Mouse (Mus musculus) urinary bladder, postnatal 4 days (tissue): Measurements from ENCODE around the gene Ddx6.
"Not testable (repeated sequence)": the region's sequence is repeated elsewhere in the genome, so short reads cannot be mapped to it uniquely, and the experiment has no call there.

Experiments
- DNase-seq, 2 experiments: peaks; one replicate each; pipeline ENCODE4 v3.0.0; 2021 to 2022; ENCODE audit warnings: low spot score in 2 of 2

The Ddx6 gene

GRCm38 (mm10) chr9:44593886-44594285, 10.8 kb upstream of the Ddx6 start:
- DNase-seq, result no peak

- no peak for DNase-seq
Observed at GRCm38 (mm10) chr9:44594901-44595536, 9.7 kb upstream of the Ddx6 start.

DNA sequence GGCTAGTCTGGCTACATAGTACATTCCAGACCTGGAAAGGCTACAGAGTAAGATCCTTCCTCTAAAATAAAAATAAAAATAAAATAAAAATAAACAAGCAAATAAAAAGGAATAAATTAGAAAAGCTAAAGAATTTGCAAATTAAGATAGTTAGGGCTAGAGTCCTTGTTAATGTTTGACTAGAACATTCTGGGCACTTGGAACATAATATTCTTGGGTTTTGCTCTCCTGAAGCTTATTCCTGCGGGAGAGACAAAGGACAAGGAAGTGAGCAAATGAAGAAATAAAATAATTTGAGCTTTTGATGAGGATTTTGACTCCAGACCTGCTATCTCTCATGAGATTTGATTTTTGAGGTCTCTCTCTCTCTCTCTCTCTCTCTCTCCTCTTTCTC, 9.2 kb upstream of the Ddx6 start:
- DNase-seq, result no peak

DNA sequence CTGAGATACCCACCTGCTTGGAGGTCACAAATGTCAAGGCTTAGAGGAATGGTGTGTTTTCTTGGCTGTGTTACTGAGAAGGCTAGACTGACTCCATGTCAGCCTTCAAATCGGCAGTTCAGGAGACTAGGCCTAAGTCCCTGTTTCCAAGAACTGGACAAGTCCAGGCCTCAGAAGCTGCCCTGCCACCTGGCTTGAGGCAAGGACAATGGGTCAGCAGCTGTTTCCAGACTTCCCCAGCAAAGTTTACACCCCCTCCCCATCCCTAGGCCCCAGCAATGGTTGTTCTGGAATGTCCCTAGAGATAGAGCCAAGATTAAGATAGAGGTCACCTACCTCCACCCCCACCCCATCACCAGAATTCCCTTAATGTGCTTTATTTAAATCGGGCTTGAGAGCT, 7.0 kb upstream of the Ddx6 start:
- no peak for DNase-seq

- no peak for DNase-seq
Observed at GRCm38 (mm10) chr9:44598899-44599495, 5.7 kb upstream of the Ddx6 start.

DNA sequence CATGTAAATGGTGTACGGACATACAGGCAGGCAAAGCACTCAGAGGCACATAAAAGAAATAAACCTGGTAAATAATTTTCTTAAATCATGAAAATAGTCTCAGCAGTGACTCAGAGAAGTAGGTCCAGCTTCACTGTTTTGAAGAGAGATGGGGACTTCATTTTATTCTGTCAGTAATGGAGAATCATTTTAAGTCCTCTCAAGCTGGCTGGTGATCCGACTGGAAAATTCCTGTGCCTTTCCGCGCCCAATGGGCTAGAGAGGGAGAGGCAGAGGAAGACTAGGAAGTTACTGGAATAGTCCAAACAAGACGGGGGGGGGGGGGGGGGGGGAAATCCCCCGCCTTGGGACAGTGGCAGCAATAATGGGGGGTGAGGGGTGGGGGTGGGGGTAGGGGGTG, 5.1 kb upstream of the Ddx6 start:
- no peak for DNase-seq

DNA sequence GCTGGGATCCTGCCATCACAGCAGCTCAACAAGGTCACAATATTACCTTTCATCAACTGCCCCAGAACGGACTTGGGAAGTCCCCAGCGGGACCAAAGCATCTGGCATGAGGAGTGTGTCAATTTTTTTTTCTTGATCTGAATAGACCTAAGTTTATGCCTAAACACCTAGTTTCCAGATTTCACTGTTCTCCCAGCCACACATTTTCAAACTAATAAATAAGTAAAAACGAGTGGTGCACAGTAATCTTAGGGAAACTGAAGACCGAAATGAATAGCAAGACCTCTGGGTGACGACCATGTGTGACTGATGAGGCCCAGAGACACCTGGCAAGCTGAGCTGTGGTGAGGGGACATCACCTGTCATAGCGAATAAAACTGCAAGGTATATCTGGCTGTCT, 3.9 kb upstream of the Ddx6 start:
- DNase-seq, result no peak

- no peak for DNase-seq
Observed at GRCm38 (mm10) chr9:44602766-44603165, 1.9 kb upstream of the Ddx6 start.

- no peak for DNase-seq
Observed at GRCm38 (mm10) chr9:44603454-44604289, 1.0 kb upstream of the Ddx6 start.

GRCm38 (mm10) chr9:44604290-44604778, 358 bp upstream of the Ddx6 start:
- DNase-seq, result peak; percentile 76 to 82

- no peak for DNase-seq
Observed at GRCm38 (mm10) chr9:44605616-44606165, 999 bp downstream of the Ddx6 start.

DNA sequence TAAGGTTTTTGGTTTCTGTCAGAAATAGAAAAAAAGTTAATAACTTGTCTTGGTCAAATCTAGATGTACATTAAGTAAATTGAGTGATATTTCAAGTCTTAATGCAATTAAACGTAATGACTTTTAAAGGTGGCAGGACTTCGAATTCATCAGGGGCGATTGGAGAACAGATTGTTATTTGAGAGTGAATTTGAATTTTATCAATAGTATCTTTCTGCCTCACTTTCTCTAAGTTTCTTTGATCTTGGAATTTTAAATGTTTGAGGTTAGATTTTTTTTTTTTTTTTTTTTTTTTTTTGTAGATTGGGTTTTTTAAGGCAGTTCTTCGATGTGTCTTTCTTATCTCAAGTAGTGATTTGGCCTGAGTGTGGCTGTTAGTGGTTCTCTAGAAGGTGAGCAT, 2.0 kb downstream of the Ddx6 start:
- no peak for DNase-seq

- DNase-seq, result no peak
Observed at GRCm38 (mm10) chr9:44607306-44607705, 2.6 kb downstream of the Ddx6 start.

DNA sequence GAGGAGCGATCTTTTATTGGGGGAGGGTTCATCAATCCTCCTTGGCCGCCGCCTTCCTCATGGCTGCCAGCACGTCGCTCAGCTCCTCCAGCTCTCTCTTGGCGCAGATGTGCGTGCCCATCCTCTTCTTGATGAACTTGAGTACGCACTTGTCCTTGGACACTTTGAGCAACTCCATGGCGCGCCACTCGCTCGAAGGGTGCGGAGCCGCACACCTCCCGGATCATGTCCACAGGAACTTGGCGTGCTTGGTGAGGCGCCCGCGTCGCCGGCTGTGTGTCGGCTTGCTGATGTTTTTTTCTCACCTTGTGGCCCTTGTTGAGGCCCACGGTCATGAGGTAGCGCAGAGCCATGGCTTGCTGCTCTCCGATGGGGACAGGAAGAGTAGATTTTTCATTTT, 5.7 kb downstream of the Ddx6 start:
- DNase-seq, result no peak

GRCm38 (mm10) chr9:44613081-44613480, 8.4 kb downstream of the Ddx6 start:
- not testable (repeated sequence) for DNase-seq

- DNase-seq, result no peak
Observed at GRCm38 (mm10) chr9:44621114-44621513, 16.4 kb downstream of the Ddx6 start.

- DNase-seq, result no peak
Observed at GRCm38 (mm10) chr9:44624390-44624789, 19.7 kb downstream of the Ddx6 start.

DNA sequence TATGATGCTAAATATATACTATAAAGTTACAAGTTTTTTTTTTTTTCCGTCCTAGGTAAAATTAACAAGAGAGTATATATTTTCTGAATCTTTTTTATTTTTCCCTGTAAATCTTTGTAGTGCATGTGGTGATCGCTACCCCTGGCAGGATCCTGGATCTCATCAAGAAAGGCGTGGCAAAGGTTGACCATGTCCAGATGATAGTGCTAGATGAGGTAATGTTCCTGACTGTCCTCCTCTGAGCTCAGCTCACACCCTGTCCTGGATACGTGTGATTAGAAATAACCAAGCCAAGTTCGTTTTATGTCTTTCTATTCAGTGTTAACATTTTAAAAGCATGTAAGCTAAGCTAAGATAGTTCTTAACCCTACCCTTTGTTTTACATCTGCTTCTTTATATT, 21.6 kb downstream of the Ddx6 start:
- DNase-seq, result no peak

DNA sequence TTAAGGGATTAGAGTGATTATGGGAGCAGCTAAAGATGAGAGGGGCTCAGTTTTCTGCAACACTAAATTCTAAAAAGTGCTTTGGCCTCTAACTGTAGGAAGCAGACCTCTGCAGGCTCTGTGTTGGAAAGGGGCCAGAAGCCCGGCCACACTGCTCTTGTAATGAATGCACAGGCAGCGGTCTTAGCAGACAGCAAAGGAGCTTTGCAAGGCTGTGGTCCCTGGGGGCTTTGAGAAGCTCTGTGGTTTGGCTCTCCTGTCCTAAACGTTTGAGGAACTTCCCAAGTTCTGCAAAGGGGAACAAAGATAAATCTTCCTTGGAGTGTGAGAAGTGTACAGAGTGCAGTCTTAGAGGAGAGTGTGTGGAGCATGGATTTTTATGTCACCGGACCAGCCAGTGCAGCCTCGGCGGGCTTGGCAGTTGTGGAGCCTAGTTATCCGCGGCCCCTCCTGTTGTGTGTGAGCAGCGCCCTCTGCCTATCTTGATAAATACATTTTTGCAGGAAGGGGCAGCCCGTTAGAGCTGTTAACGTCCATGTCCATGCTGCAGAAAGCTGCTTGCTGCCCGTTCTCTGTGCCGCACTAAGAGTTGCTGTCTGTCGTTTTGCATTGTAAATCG, 33.0 kb downstream of the Ddx6 start:
- DNase-seq, result peak in 1 of 2 experiments; percentile 57

DNA sequence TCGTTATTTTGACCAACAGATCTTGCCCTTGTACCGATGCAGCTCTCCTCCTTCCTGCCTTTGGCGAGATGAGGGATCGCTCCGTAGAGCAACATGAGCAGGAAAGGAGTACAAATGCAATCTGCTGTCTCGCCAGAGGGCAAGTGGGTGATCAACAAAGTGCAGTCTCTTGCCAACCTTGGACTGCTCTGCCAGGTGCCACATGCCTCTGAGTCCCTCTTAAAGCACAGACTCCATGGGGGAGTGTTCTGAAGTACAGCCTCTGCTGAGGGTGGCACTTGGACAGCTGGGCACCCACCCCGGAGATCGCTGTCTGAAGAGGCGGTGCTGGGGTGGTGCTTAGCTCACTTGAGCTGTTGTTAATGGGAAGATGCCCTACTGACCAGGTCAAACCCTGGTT, 34.0 kb downstream of the Ddx6 start:
- DNase-seq, result not testable (repeated sequence)

DNA sequence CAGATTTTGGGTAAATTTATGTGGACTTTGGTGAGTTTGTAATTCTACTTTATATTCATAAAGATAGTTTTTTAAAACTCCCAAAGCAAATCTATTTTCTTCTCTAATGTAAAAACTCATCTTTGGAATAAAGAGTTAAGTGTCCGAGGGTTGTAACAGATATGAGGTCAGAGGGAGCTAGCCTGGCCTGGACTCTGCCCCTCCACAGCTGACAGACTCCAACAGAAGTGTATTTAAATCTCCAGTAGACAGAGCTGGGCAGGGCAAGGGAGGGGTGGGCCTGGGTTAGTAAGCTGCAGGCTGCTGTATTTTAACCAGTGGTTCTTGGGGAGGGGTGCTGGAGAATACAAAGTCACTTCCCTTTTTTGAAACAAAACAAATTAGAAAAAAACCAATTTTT, 35.3 kb downstream of the Ddx6 start:
- DNase-seq, result not testable (repeated sequence)
